Mouse (Mus musculus) heart, postnatal 0 days (tissue): ENCODE data around the gene Atp10a. TPM values are rescaled to one million over a fixed set of nuclear protein-coding genes. Genes with fewer than 3 reads are reported as not detected.

Experiments
- ATAC-seq: fragments of 200-750 bp; cut with Nextera tagmentation; 2 replicates; pipeline ENCODE4 v1.8.0; 2017; ENCODE audit warnings: low read depth, moderate number of reproducible peaks, moderate library complexity; ENCODE audit not compliant: insufficient read depth
- DNase-seq: peaks from one replicate; pipeline ENCODE4 v3.0.0-alpha.2; 2016; ENCODE audit warnings: low spot score
- H3K27ac ChIP-seq: fragments of 300-500 bp; sonication (generic); 2 replicates; pipeline ENCODE4 v1.5.1; 2014; ENCODE audit warnings: low read depth, mild to moderate bottlenecking
- H3K27me3 ChIP-seq: fragments of 300-500 bp; sonication (generic); 2 replicates; pipeline ENCODE4 v1.6.1; 2014; ENCODE audit warnings: low read length, mixed read lengths; ENCODE audit not compliant: control insufficient read depth, insufficient read depth
- H3K36me3 ChIP-seq: fragments of 300-500 bp; sonication (generic); replicated peaks from 2 replicates; pipeline ENCODE4 v1.6.1; 2014; ENCODE audit warnings: low read length, mixed read lengths; ENCODE audit not compliant: control insufficient read depth, insufficient read depth
- H3K4me1 ChIP-seq: fragments of 300-500 bp; sonication (generic); 2 replicates; pipeline ENCODE4 v1.6.1; 2014; ENCODE audit warnings: antibody characterized with exemption; ENCODE audit not compliant: control insufficient read depth, insufficient read depth
- H3K4me2 ChIP-seq: fragments of 300-500 bp; sonication (generic); 2 replicates; pipeline ENCODE4 v1.6.1; 2014; ENCODE audit warnings: low read depth, mild to moderate bottlenecking, low read length, moderate library complexity
- H3K4me3 ChIP-seq: fragments of 300-500 bp; sonication (generic); 2 replicates; pipeline ENCODE4 v1.5.1; 2014; ENCODE audit warnings: low read depth, low read length
- H3K9ac ChIP-seq: fragments of 300-500 bp; sonication (generic); replicated peaks from 2 replicates; pipeline ENCODE4 v1.6.1; 2014; ENCODE audit warnings: low read depth, low read length, mixed read lengths
- H3K9me3 ChIP-seq: fragments of 300-500 bp; sonication (generic); replicated peaks from 2 replicates; pipeline ENCODE4 v1.6.1; 2016; ENCODE audit warnings: low read length; ENCODE audit not compliant: control insufficient read depth
- CTCF ChIP-seq: IDR thresholded peaks from 2 replicates; pipeline ENCODE4 v1.5.1; 2016; ENCODE audit warnings: antibody characterized with exemption, control low read depth, low read depth
- EP300 ChIP-seq: IDR thresholded peaks from 2 replicates; pipeline ENCODE4 v1.6.1; 2016; ENCODE audit warnings: antibody characterized with exemption, low read depth
- WGBS: fragments of 180-500 bp; shearing (Covaris S2); extraction: QIAGEN DNeasy Blood & Tissue Kit; methylation state at CpG from one replicate; pipeline ENCODE4 v1.1.7; 2014; 5-methylcytosine and 5-hydroxymethylcytosine counted together
- polyA plus RNA-seq: library from polyadenylated mRNA; unstranded; fragments of >200 nt; fragmentation: Nextera tagmentation; extraction: Ambion mirVana; gene quantifications from 2 replicates; pipeline ENCODE4 v1.2.1, GENCODE M21; 2015
- total RNA-seq: library from RNA; depleted of rRNA; stranded (reverse); fragments of >200 nt; gene quantifications from 2 replicates; pipeline ENCODE4 v1.2.3, GENCODE M21; 2014; ENCODE audit warnings: low replicate concordance

Gene Atp10a
- total and polyA plus RNA-seq, 2 experiments from 2014 or later: 0.41 to 3.1 TPM

DNA sequence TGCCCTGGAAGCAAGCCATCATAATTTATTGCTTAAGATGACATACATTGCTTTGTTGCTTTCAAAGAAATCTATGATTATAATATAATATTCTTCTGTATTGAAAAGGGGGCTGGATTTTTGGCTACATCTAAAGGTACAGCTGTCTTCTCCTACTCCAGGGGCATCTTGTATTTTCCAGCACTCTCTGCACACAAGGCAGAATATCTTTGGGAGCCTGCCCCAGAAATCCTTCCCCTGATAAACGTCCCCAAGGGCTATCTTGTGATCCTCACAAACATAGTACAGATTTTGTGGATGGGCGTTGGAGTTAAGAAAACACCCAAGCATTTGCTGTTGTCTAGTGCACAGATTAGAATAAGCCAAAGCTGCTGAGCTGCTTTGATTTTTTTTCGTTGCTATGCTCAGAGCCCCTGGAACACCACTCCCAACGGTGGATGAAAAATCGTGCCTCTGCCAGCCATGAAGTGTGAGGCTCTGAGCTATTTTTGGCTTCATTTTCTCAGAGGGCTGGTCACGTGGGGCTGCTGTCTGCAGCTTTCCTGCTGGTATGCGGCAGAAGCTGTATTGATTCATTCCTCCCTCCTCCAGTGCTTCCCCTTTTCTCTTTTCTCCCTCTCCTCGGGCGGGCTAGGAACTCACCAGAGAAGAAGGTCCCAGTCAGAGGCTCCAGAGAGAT is 187.9 kb downstream of the Atp10a start:
- DNase-seq (peak; percentile 95), ATAC-seq (peak; percentile 92)
- Histone ChIP-seq H3K4me1 (peaks cover 37% of the 10 kb centered on the region), H3K27ac (peak overlapping the region; percentile 91), H3K36me3 (no peaks in the 10 kb centered on the region), H3K9me3 (no peaks in the 10 kb centered on the region), H3K4me2 (peak overlapping the region; percentile 50), H3K4me3 (peak overlapping the region; percentile 1; the same call in 1 of the 2 replicates), H3K9ac (peak overlapping the region; percentile 55), H3K27me3 (no peaks in the 10 kb centered on the region)
- WGBS: under 1% methylated on average over 9 of the region's 9 CpGs
- TF ChIP-seq EP300: peak; percentile 27; the same call in 1 of the 2 replicates
- no peak for TF ChIP-seq CTCF

- Histone ChIP-seq H3K4me1 (peaks cover 37% of the 10 kb centered on the region), H3K36me3 (no peaks in the 10 kb centered on the region), H3K9me3 (no peaks in the 10 kb centered on the region), H3K9ac (0 out of 2 replicates have a peak overlapping the region, but pooled peaks have one; percentile 17), H3K4me3 (0 out of 2 replicates have a peak overlapping the region, but pooled peaks have one; percentile 1), H3K27ac (peak overlapping the region; percentile 91), H3K27me3 (no peaks in the 10 kb centered on the region), H3K4me2 (peak overlapping the region; percentile 50)
- ATAC-seq (no peak), DNase-seq (no peak)
- WGBS: 13% methylated on average over 4 of the region's 4 CpGs
- no peak for TF ChIP-seq CTCF
- no peak; the same call in 1 of the 2 replicates for TF ChIP-seq EP300
Measured at GRCm38 (mm10) chr7:58844449-58844848, 188.5 kb downstream of the Atp10a start.

DNA sequence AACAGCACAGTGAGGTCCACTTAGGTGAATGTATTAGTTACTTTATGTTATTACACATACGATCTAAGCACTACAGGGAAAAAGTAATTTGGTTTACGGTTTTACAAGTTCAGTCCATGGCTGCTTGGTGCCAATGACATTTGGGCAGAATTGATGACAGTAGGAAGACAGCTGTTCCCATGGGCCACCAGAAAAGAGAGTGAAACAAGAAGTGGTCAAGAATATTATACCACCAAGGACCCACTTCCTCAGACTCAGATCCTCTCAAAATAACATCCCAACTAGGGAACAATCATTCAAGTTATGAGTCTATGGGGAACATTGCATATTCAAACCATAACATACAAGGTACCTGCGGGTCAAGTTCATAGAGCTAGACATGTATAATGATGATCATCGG is 203.0 kb downstream of the Atp10a start:
- ATAC-seq: no peak
- Histone ChIP-seq H3K27ac (no peak overlapping the region), H3K9me3 (no peaks in the 10 kb centered on the region), H3K27me3 (no peaks in the 10 kb centered on the region), H3K4me3 (no peak overlapping the region), H3K9ac (no peak overlapping the region), H3K36me3 (no peaks in the 10 kb centered on the region), H3K4me1 (0 out of 2 replicates have a peak, but pooled peaks cover 5% of the 10 kb centered on the region), H3K4me2 (no peak overlapping the region)
- WGBS: 84% methylated on average over 4 of the region's 4 CpGs
- DNase-seq: no peak
- TF ChIP-seq EP300: no peak
- TF ChIP-seq CTCF: no peak

DNA sequence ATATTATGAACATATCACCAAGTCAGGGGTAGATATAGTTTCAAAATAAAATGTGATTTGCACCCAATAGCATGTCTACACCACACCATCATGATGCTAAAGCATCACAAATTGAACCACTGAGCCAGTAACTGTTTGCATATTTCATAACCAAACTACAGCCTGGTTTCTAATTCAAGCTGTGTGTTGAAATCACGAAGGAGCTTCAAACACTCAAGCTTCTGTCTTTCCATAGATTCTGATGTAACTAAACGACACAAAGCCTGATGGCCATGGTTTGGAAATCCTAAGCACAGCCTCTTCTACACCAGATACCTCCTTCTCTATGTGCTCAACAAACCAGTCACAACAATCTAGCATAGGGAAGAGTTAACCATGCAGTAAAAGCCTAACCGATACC is 207.2 kb downstream of the Atp10a start:
- Histone ChIP-seq H3K4me1 (no peaks in the 10 kb centered on the region), H3K4me3 (no peak overlapping the region), H3K4me2 (no peak overlapping the region), H3K27ac (no peak overlapping the region), H3K27me3 (no peaks in the 10 kb centered on the region), H3K36me3 (no peaks in the 10 kb centered on the region), H3K9me3 (no peaks in the 10 kb centered on the region), H3K9ac (no peak overlapping the region)
- TF ChIP-seq EP300: no peak
- TF ChIP-seq CTCF: no peak
- WGBS: 78% methylated on average over 3 of the region's 3 CpGs
- no peak for ATAC-seq
- no peak for DNase-seq

DNA sequence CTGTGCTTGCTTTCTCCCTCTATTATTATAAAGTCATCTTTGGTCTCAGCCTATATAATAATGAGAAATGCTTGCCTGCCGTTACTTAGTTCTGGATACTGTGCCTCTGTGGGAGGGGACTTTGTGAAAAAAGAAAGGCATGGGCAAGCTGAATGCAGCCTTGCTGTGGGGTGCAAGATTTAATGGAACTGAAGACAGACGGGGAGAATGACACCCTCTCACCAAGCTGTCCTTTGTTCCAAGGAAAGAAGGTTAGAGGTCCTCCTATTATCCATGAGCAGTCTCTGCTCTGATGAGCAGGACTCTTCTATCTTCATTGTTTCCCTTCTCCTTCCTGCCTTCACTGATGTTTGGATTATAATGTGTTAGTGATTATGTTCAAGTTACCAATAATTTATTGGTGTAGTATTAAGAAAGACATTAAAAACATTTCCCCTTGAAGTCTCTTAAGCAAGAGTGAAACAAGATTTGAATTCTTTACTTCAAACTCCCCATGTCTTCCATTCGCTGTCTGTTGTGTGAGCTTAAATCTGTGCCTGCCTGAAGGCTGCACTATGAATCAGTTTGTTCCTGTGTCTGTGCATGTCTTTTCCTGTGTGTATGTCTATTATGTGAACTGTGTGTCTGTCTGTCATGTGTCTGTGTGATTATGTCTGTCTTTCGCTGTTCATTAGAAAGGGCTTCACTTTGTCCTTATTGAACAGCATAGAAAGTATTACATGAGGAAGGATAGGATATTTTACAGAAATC is 211.1 kb downstream of the Atp10a start:
- Histone ChIP-seq H3K4me2 (no peak overlapping the region), H3K9me3 (no peaks in the 10 kb centered on the region), H3K4me1 (no peaks in the 10 kb centered on the region), H3K36me3 (no peaks in the 10 kb centered on the region), H3K9ac (no peak overlapping the region), H3K27ac (no peak overlapping the region), H3K27me3 (no peaks in the 10 kb centered on the region), H3K4me3 (no peak overlapping the region)
- 61% methylated on average over 4 of the region's 4 CpGs for WGBS
- ATAC-seq (no peak), DNase-seq (no peak)
- TF ChIP-seq CTCF (no peak), EP300 (no peak)
